Mouse (Mus musculus): ENCODE measurements around the gene Gja5. TPM values are rescaled to one million over a fixed set of nuclear protein-coding genes. Genes with fewer than 3 reads are reported as not detected.

Gja5 gene
- total RNA-seq (2012; rRNA removed) = 0.13 and 0.26 TPM in 2 replicates

- Histone ChIP-seq H3K27ac (ENCODE audit: insufficient read depth, low read depth, low read length, poor library complexity, severe bottlenecking) (no peak within 1 kb of the TSS; the same call in 1 of the 2 replicates), H3K36me3 (ENCODE audit: control insufficient read depth, insufficient read depth, low read length, poor library complexity, severe bottlenecking) (no peaks in the 10 kb centered on the region), H3K4me3 (ENCODE audit: insufficient read depth in 1 of 2, low read depth in 1 of 2, low read length in 2 of 2, poor library complexity in 1 of 2, severe bottlenecking in 1 of 2) (peak within 1 kb of the TSS; percentile 89 to 98), H3K9me3 (ENCODE audit: control insufficient read depth, insufficient read depth, low read depth, low read length) (no peaks in the 10 kb centered on the region), H3K4me1 (ENCODE audit: control insufficient read depth in 2 of 2, insufficient read depth in 2 of 2, low read length in 2 of 2, poor library complexity in 1 of 2) (no peaks in the 10 kb centered on the region), H3K9ac (ENCODE audit: insufficient read depth, low read depth, low read length, poor library complexity, severe bottlenecking) (peak within 1 kb of the TSS; percentile 90)
- DNase-seq (ENCODE audit: low read depth, low spot score) = no peak
- TF ChIP-seq ZNF384 (IDR thresholded peaks at IDR 0.05; ENCODE audit: low read depth, low read length) (no peak), MAFK (IDR thresholded peaks at IDR 0.05; ENCODE audit: insufficient read depth, low read depth, low read length) (no peak), CHD2 (IDR thresholded peaks at IDR 0.05; ENCODE audit: low read depth, low read length) (no peak), HCFC1 (IDR thresholded peaks at IDR 0.05; ENCODE audit: borderline replicate concordance, insufficient read depth, low read length) (no peak), ZC3H11A (IDR thresholded peaks at IDR 0.05; ENCODE audit: borderline replicate concordance, low read depth, low read length) (no peak)
- in situ Hi-C loops (cut with MboI; ENCODE audit: low sequenced_read_pairs in 2 of 2, unreplicated experiment in 2 of 2) = no loop called here
Measured at GRCm38 (mm10) chr3:96904393-96904792, at the start of gene Gja5. TSS of gene Gja5 (plus strand) at chr3:96904693.

- TF ChIP-seq HCFC1 (IDR thresholded peaks at IDR 0.05; ENCODE audit: borderline replicate concordance, insufficient read depth, low read length) (no peak), MAFK (IDR thresholded peaks at IDR 0.05; ENCODE audit: insufficient read depth, low read depth, low read length) (no peak), CHD2 (IDR thresholded peaks at IDR 0.05; ENCODE audit: low read depth, low read length) (no peak), ZNF384 (IDR thresholded peaks at IDR 0.05; ENCODE audit: low read depth, low read length) (no peak), ZC3H11A (IDR thresholded peaks at IDR 0.05; ENCODE audit: borderline replicate concordance, low read depth, low read length) (no peak)
- H3K9me3 ChIP-seq (ENCODE audit: control insufficient read depth, insufficient read depth, low read depth, low read length) = no peaks in the 10 kb centered on the region
- no peak overlapping the region for H3K27ac ChIP-seq (ENCODE audit: insufficient read depth, low read depth, low read length, poor library complexity, severe bottlenecking)
- no peaks in the 10 kb centered on the region for H3K4me1 ChIP-seq (ENCODE audit: control insufficient read depth in 2 of 2, insufficient read depth in 2 of 2, low read length in 2 of 2, poor library complexity in 1 of 2)
- no peak overlapping the region for H3K9ac ChIP-seq (ENCODE audit: insufficient read depth, low read depth, low read length, poor library complexity, severe bottlenecking)
- no peak overlapping the region for H3K4me3 ChIP-seq (ENCODE audit: insufficient read depth in 1 of 2, low read depth in 1 of 2, low read length in 2 of 2, poor library complexity in 1 of 2, severe bottlenecking in 1 of 2)
- peaks cover 4% of the 10 kb centered on the region; the same call in 1 of the 2 replicates for H3K36me3 ChIP-seq (ENCODE audit: control insufficient read depth, insufficient read depth, low read length, poor library complexity, severe bottlenecking)
- DNase-seq (ENCODE audit: low read depth, low spot score) = no peak
- in situ Hi-C loops (cut with MboI; ENCODE audit: low sequenced_read_pairs in 2 of 2, unreplicated experiment in 2 of 2) = no loop called here
Measured at GRCm38 (mm10) chr3:96855833-96856232, 48.7 kb upstream of the Gja5 start.

DNA sequence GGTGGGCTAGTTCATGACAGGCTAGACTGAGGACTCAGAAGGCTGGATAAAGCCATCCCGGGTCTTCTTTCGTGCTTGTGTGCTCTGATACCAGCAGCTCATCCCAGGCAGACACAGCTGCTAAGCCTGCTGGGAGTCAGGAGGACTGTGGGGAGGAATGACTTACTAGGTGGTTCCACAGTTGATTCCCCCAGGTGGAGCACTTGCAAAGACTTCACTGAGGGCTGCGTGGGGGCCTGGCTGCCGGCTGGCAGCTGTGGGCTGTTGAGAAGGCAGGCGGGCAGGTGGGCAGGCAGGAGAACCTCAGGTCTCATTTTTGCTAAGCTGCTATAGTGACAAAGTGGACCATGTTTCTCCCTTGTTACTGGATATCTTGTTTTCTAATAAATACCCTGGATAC, 44.0 kb upstream of the Gja5 start:
- no peak overlapping the region for H3K4me3 ChIP-seq (ENCODE audit: insufficient read depth in 1 of 2, low read depth in 1 of 2, low read length in 2 of 2, poor library complexity in 1 of 2, severe bottlenecking in 1 of 2)
- H3K36me3 ChIP-seq (ENCODE audit: control insufficient read depth, insufficient read depth, low read length, poor library complexity, severe bottlenecking) = peaks cover 4% of the 10 kb centered on the region; the same call in 1 of the 2 replicates
- DNase-seq (ENCODE audit: low read depth, low spot score) = no peak
- no peak overlapping the region for H3K27ac ChIP-seq (ENCODE audit: insufficient read depth, low read depth, low read length, poor library complexity, severe bottlenecking)
- H3K9me3 ChIP-seq (ENCODE audit: control insufficient read depth, insufficient read depth, low read depth, low read length) = no peaks in the 10 kb centered on the region
- no peaks in the 10 kb centered on the region for H3K4me1 ChIP-seq (ENCODE audit: control insufficient read depth in 2 of 2, insufficient read depth in 2 of 2, low read length in 2 of 2, poor library complexity in 1 of 2)
- H3K9ac ChIP-seq (ENCODE audit: insufficient read depth, low read depth, low read length, poor library complexity, severe bottlenecking) = no peak overlapping the region
- in situ Hi-C loops (cut with MboI; ENCODE audit: low sequenced_read_pairs in 2 of 2, unreplicated experiment in 2 of 2) = no loop called here
- TF ChIP-seq HCFC1 (IDR thresholded peaks at IDR 0.05; ENCODE audit: borderline replicate concordance, insufficient read depth, low read length) (no peak), ZNF384 (IDR thresholded peaks at IDR 0.05; ENCODE audit: low read depth, low read length) (no peak), ZC3H11A (IDR thresholded peaks at IDR 0.05; ENCODE audit: borderline replicate concordance, low read depth, low read length) (no peak), CHD2 (IDR thresholded peaks at IDR 0.05; ENCODE audit: low read depth, low read length) (no peak), MAFK (IDR thresholded peaks at IDR 0.05; ENCODE audit: insufficient read depth, low read depth, low read length) (no peak)

DNA sequence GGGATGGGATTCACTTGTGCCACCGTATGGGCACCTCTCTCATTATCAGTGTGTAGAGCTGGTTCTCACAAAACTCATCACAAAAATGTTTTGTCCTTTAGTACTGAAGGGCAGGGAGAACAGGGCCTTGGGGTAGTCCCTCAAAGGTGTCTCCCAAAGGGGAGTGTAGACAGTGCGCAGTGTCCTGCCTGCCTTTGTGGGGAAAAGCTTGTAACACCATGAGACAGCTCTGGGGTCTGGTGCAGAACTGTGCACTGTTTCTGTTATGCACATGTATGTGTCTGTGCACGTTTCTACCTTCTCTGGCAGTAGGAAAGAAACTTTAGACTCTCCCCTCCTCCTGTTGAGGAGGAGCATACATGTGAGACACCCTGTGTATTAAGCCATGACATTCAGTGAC, 36.6 kb upstream of the Gja5 start:
- peaks cover 22% of the 10 kb centered on the region for H3K36me3 ChIP-seq (ENCODE audit: control insufficient read depth, insufficient read depth, low read length, poor library complexity, severe bottlenecking)
- H3K4me3 ChIP-seq (ENCODE audit: insufficient read depth in 1 of 2, low read depth in 1 of 2, low read length in 2 of 2, poor library complexity in 1 of 2, severe bottlenecking in 1 of 2) = no peak overlapping the region
- H3K9me3 ChIP-seq (ENCODE audit: control insufficient read depth, insufficient read depth, low read depth, low read length) = no peaks in the 10 kb centered on the region
- no peak overlapping the region for H3K9ac ChIP-seq (ENCODE audit: insufficient read depth, low read depth, low read length, poor library complexity, severe bottlenecking)
- H3K4me1 ChIP-seq (ENCODE audit: control insufficient read depth in 2 of 2, insufficient read depth in 2 of 2, low read length in 2 of 2, poor library complexity in 1 of 2) = no peaks in the 10 kb centered on the region
- no peak for TF ChIP-seq MAFK (IDR thresholded peaks at IDR 0.05; ENCODE audit: insufficient read depth, low read depth, low read length)
- TF ChIP-seq ZC3H11A (IDR thresholded peaks at IDR 0.05; ENCODE audit: borderline replicate concordance, low read depth, low read length) = no peak
- no peak for TF ChIP-seq ZNF384 (IDR thresholded peaks at IDR 0.05; ENCODE audit: low read depth, low read length)
- TF ChIP-seq CHD2 (IDR thresholded peaks at IDR 0.05; ENCODE audit: low read depth, low read length) = no peak
- in situ Hi-C loops (cut with MboI; ENCODE audit: low sequenced_read_pairs in 2 of 2, unreplicated experiment in 2 of 2) = no loop called here
- no peak for DNase-seq (ENCODE audit: low read depth, low spot score)
- no peak overlapping the region for H3K27ac ChIP-seq (ENCODE audit: insufficient read depth, low read depth, low read length, poor library complexity, severe bottlenecking)

DNA sequence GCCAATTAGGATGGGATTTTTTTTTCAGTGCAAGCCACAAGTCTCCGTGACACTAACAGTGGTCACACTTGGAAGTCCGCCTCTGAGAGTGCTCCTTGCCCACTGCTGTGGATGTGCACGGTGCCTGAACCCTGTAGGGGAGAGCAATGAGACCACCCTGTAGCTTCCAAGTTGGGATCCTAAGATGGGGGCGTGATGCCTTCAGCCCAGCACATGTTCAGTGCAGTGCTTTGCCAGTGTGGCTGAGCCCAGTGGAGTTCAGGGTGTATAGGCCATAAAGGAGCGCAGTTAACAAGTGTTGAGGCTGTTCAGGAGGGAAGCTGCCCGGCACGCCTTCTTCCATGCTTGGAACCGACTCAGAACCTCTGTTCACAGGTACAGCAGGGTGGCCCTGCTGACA, 35.9 kb upstream of the Gja5 start:
- H3K9ac ChIP-seq (ENCODE audit: insufficient read depth, low read depth, low read length, poor library complexity, severe bottlenecking) = no peak overlapping the region
- TF ChIP-seq HCFC1 (IDR thresholded peaks at IDR 0.05; ENCODE audit: borderline replicate concordance, insufficient read depth, low read length) (no peak), CHD2 (IDR thresholded peaks at IDR 0.05; ENCODE audit: low read depth, low read length) (no peak)
- H3K27ac ChIP-seq (ENCODE audit: insufficient read depth, low read depth, low read length, poor library complexity, severe bottlenecking) = no peak overlapping the region
- H3K36me3 ChIP-seq (ENCODE audit: control insufficient read depth, insufficient read depth, low read length, poor library complexity, severe bottlenecking) = peaks cover 26% of the 10 kb centered on the region
- H3K4me1 ChIP-seq (ENCODE audit: control insufficient read depth in 2 of 2, insufficient read depth in 2 of 2, low read length in 2 of 2, poor library complexity in 1 of 2) = no peaks in the 10 kb centered on the region
- H3K9me3 ChIP-seq (ENCODE audit: control insufficient read depth, insufficient read depth, low read depth, low read length) = no peaks in the 10 kb centered on the region
- no peak for DNase-seq (ENCODE audit: low read depth, low spot score)
- in situ Hi-C loops (cut with MboI; ENCODE audit: low sequenced_read_pairs in 2 of 2, unreplicated experiment in 2 of 2) = no loop called here
- no peak overlapping the region for H3K4me3 ChIP-seq (ENCODE audit: insufficient read depth in 1 of 2, low read depth in 1 of 2, low read length in 2 of 2, poor library complexity in 1 of 2, severe bottlenecking in 1 of 2)
